Mouse (Mus musculus): Measurements from ENCODE around the gene Rbm44. TPM values are rescaled to one million over a fixed set of nuclear protein-coding genes. Genes with fewer than 3 reads are reported as not detected.

The Rbm44 gene
- total and polyA plus RNA-seq, 3 experiments: not detected

DNA sequence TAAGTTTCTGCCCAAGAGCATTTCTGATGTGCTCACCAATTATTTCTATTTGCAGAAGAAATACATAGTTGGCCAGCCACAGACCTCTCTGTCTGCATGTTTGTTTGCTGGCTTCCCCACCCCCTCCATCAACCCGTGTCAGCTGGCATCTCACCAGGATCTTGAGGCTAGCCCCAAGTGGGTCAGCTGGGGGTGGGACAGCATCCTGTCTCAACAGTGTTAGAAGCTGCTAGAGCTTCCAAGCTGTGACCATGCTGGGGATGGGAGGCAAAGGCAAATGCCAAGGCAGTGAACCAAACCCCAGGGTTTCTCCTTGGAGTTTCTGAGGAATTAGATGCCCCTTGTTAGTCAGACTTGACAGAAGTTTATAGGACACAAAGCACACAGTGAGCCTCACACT lies 71.1 kb downstream of the Rbm44 start:
- H3K79me2 ChIP-seq (ENCODE audit: control insufficient read depth, insufficient read depth, low read length, poor library complexity): no peaks in the 10 kb centered on the region
- peaks cover 6 to 23% of the 10 kb centered on the region in 2 experiments for H3K4me1 ChIP-seq (ENCODE audit: control insufficient read depth in 1 of 2, insufficient read depth in 2 of 2, low read length in 2 of 2)
- no peaks in the 10 kb centered on the region for H3K9me3 ChIP-seq (replicated peaks; ENCODE audit: insufficient read depth, low read length)
- no peak for DNase-seq (ENCODE audit: low read depth, low spot score)
- H3K27me3 ChIP-seq (ENCODE audit: control insufficient read depth in 1 of 2, insufficient read depth in 2 of 2, low read length in 2 of 2): no peaks in the 10 kb centered on the region
- TF ChIP-seq BHLHE40 (IDR thresholded peaks at IDR 0.05; ENCODE audit: borderline replicate concordance, low read depth, low read length) (no peak), MAX (IDR thresholded peaks at IDR 0.05; ENCODE audit: low read length) (no peak), ZMIZ1 (IDR thresholded peaks at IDR 0.05; ENCODE audit: low read depth, low read length) (no peak), MAFK (IDR thresholded peaks at IDR 0.05; ENCODE audit: borderline replicate concordance, low read depth, low read length) (no peak), GABPA (IDR thresholded peaks at IDR 0.05; ENCODE audit: low read depth, low read length) (no peak), CTCF (IDR thresholded peaks at IDR 0.05 in 2 of 3, conservative IDR thresholded peaks at IDR 0.05 in 1 of 3; ENCODE audit: control insufficient read depth in 1 of 3, insufficient read depth in 1 of 3, low read depth in 2 of 3, low read length in 3 of 3, poor library complexity in 1 of 3, severe bottlenecking in 1 of 3) (no peak), USF1 (IDR thresholded peaks at IDR 0.05; ENCODE audit: low read depth, low read length) (no peak), POLR2A (IDR thresholded peaks at IDR 0.05; ENCODE audit: control insufficient read depth in 1 of 2, insufficient read depth in 1 of 2, low read depth in 1 of 2, low read length in 2 of 2, poor library complexity in 1 of 2) (no peak), ETS1 (IDR thresholded peaks at IDR 0.05; ENCODE audit: low read depth, low read length) (no peak), RAD21 (IDR thresholded peaks at IDR 0.05; ENCODE audit: low read depth, low read length) (no peak), EP300 (IDR thresholded peaks at IDR 0.05; ENCODE audit: low read depth in 1 of 2, low read length in 2 of 2) (no peak), E2F4 (IDR thresholded peaks at IDR 0.05; ENCODE audit: borderline replicate concordance, low read depth, low read length) (no peak), NELFE (IDR thresholded peaks at IDR 0.05; ENCODE audit: low read depth, low read length) (no peak), MYC (IDR thresholded peaks at IDR 0.05; ENCODE audit: low read depth, low read length) (no peak)
- H3K36me3 ChIP-seq (ENCODE audit: control insufficient read depth in 1 of 2, insufficient read depth in 2 of 2, low read length in 2 of 2): peaks cover 0 to 13% of the 10 kb centered on the region in 2 experiments; a peak in 2 of 4 replicates
- no peak overlapping the region; the same call in 1 of the 2 replicates for H3K9ac ChIP-seq (ENCODE audit: control insufficient read depth, low read depth, low read length, poor library complexity, severe bottlenecking)
- peak overlapping the region; percentile 30; the same call in 1 of the 2 replicates for H3K27ac ChIP-seq (ENCODE audit: control insufficient read depth, low read depth, low read length)
- no peak overlapping the region for H3K4me3 ChIP-seq (ENCODE audit: control insufficient read depth in 1 of 2, insufficient read depth in 1 of 2, low read depth in 2 of 2, low read length in 2 of 2)

DNA sequence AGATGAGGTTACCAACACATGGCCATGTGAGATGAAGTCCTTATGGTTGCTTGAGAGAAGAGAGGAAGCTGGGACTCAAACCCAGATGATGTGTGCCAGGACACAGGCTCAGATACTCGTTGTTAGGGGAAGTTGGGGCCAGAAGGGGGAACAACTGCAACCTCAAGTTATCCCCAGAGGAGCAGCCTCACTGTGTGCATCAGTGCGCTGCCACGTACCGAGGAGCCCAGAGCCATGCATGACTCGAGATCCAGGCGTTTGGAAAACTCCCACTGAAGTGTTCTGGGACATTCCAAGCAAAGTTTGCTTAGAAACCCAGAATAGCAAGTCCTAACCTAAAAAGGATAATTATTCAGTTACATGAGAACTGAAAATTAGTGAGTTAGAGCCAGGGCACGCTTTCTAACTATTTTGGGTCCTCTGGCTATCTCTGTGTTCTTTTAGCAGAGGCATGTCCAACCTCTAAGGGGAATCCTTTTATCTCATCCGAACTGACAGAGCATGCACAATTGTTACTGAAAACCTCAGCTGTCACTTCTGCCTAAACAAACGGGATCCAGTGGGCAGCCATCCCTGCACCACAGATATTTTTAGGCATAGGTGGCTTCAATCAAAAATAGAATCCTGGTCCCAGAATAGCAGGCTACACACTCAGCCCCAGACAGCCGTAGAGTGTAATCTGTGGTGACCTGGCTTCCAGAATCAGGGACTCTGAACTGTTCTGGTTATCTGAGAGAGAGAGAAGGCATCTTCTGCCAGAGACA lies 71.8 kb downstream of the Rbm44 start:
- Histone ChIP-seq H3K9ac (ENCODE audit: control insufficient read depth, low read depth, low read length, poor library complexity, severe bottlenecking) (peak overlapping the region; percentile 11; the same call in 1 of the 2 replicates), H3K27me3 (ENCODE audit: control insufficient read depth in 1 of 2, insufficient read depth in 2 of 2, low read length in 2 of 2) (no peaks in the 10 kb centered on the region), H3K27ac (ENCODE audit: control insufficient read depth, low read depth, low read length) (peak overlapping the region; percentile 28; the same call in 1 of the 2 replicates), H3K36me3 (ENCODE audit: control insufficient read depth in 1 of 2, insufficient read depth in 2 of 2, low read length in 2 of 2) (peaks cover 0 to 13% of the 10 kb centered on the region in 2 experiments; a peak in 2 of 4 replicates), H3K4me1 (ENCODE audit: control insufficient read depth in 1 of 2, insufficient read depth in 2 of 2, low read length in 2 of 2) (peaks cover 6 to 21% of the 10 kb centered on the region in 2 experiments), H3K79me2 (ENCODE audit: control insufficient read depth, insufficient read depth, low read length, poor library complexity) (no peaks in the 10 kb centered on the region), H3K9me3 (replicated peaks; ENCODE audit: insufficient read depth, low read length) (no peaks in the 10 kb centered on the region), H3K4me3 (ENCODE audit: control insufficient read depth in 1 of 2, insufficient read depth in 1 of 2, low read depth in 2 of 2, low read length in 2 of 2) (0 out of 4 replicates have a peak overlapping the region, but pooled peaks of 1 of the 2 experiments have one; percentile 13)
- DNase-seq (ENCODE audit: low read depth, low spot score): peak; percentile 91
- TF ChIP-seq KAT2A (conservative IDR thresholded peaks at IDR 0.05; ENCODE audit: low read depth, low read length) (no peak), MAFK (IDR thresholded peaks at IDR 0.05; ENCODE audit: borderline replicate concordance, low read depth, low read length) (no peak), ETS1 (IDR thresholded peaks at IDR 0.05; ENCODE audit: low read depth, low read length) (peak; percentile 52; the same call in 1 of the 2 replicates), BHLHE40 (IDR thresholded peaks at IDR 0.05; ENCODE audit: borderline replicate concordance, low read depth, low read length) (no peak), TCF12 (IDR thresholded peaks at IDR 0.05; ENCODE audit: low read depth, low read length) (peak; percentile 55; the same call in 1 of the 2 replicates), TBP (IDR thresholded peaks at IDR 0.05; ENCODE audit: low read depth, low read length) (peak; percentile 41; the same call in 1 of the 2 replicates), NELFE (IDR thresholded peaks at IDR 0.05; ENCODE audit: low read depth, low read length) (no peak), ZKSCAN1 (IDR thresholded peaks at IDR 0.05; ENCODE audit: low read depth, low read length) (peak; percentile 98), POLR2A (IDR thresholded peaks at IDR 0.05; ENCODE audit: control insufficient read depth in 1 of 2, insufficient read depth in 1 of 2, low read depth in 1 of 2, low read length in 2 of 2, poor library complexity in 1 of 2) (no peak), MYB (IDR thresholded peaks at IDR 0.05; ENCODE audit: low read depth, low read length) (no peak), SMC3 (IDR thresholded peaks at IDR 0.05; ENCODE audit: low read depth, low read length) (peak; percentile 5; the same call in 1 of the 2 replicates), MYC (IDR thresholded peaks at IDR 0.05; ENCODE audit: low read depth, low read length) (peak; percentile 65; the same call in 1 of the 2 replicates), ZNF384 (IDR thresholded peaks at IDR 0.05; ENCODE audit: low read depth, low read length) (no peak), POLR2AphosphoS2 (IDR thresholded peaks at IDR 0.05; ENCODE audit: low read length) (no peak), CHD1 (IDR thresholded peaks at IDR 0.05; ENCODE audit: low read depth, low read length) (no peak), TAL1 (IDR thresholded peaks at IDR 0.05; ENCODE audit: low read length) (no peak), USF2 (IDR thresholded peaks at IDR 0.05; ENCODE audit: borderline replicate concordance in 1 of 2, insufficient read depth in 1 of 2, low read depth in 1 of 2, low read length in 2 of 2) (no peak), CTCF (IDR thresholded peaks at IDR 0.05 in 2 of 3, conservative IDR thresholded peaks at IDR 0.05 in 1 of 3; ENCODE audit: control insufficient read depth in 1 of 3, insufficient read depth in 1 of 3, low read depth in 2 of 3, low read length in 3 of 3, poor library complexity in 1 of 3, severe bottlenecking in 1 of 3) (no peak), MAZ (IDR thresholded peaks at IDR 0.05; ENCODE audit: low read depth, low read length) (no peak), RCOR1 (IDR thresholded peaks at IDR 0.05; ENCODE audit: low read depth, low read length) (peak; percentile 54; the same call in 1 of the 2 replicates), MAX (IDR thresholded peaks at IDR 0.05; ENCODE audit: low read length) (peak; percentile 14; the same call in 1 of the 2 replicates)
